Mouse (Mus musculus) intestine, embryonic 15.5 days (tissue): ENCODE measurements around the gene Actn1. TPM values are rescaled to one million over a fixed set of nuclear protein-coding genes. Genes with fewer than 3 reads are reported as not detected.

Experiments used
- ATAC-seq: fragments of 200-750 bp; cut with Nextera tagmentation; 2 replicates; pipeline ENCODE4 v1.8.0; 2017; ENCODE audit warnings: moderate TSS enrichment, moderate library complexity
- H3K27ac ChIP-seq: fragments of 300-500 bp; sonication (generic); 2 replicates; pipeline ENCODE4 v1.5.1; 2015; ENCODE audit warnings: mild to moderate bottlenecking, inconsistent platforms
- H3K27me3 ChIP-seq: fragments of 300-500 bp; sonication (generic); replicated peaks from 2 replicates; pipeline ENCODE4 v1.6.1; 2015; ENCODE audit warnings: inconsistent platforms
- H3K36me3 ChIP-seq: fragments of 300-500 bp; sonication (generic); 2 replicates; pipeline ENCODE4 v1.6.1; 2015; ENCODE audit warnings: inconsistent platforms
- H3K4me1 ChIP-seq: fragments of 300-500 bp; sonication (generic); replicated peaks from 2 replicates; pipeline ENCODE4 v1.6.1; 2015; ENCODE audit warnings: inconsistent platforms
- H3K4me2 ChIP-seq: fragments of 300-500 bp; sonication (generic); replicated peaks from 2 replicates; pipeline ENCODE4 v1.6.1; 2015; ENCODE audit warnings: mild to moderate bottlenecking, inconsistent platforms
- H3K4me3 ChIP-seq: fragments of 300-500 bp; sonication (generic); replicated peaks from 2 replicates; pipeline ENCODE4 v1.5.1; 2015; ENCODE audit warnings: inconsistent platforms
- H3K9ac ChIP-seq: fragments of 300-500 bp; sonication (generic); 2 replicates; pipeline ENCODE4 v1.6.1; 2015; ENCODE audit warnings: inconsistent platforms
- H3K9me3 ChIP-seq: fragments of 300-500 bp; sonication (generic); 2 replicates; pipeline ENCODE4 v1.6.1; 2016; ENCODE audit warnings: inconsistent platforms
- WGBS: fragments of 180-500 bp; shearing (Covaris S2); methylation state at CpG from one replicate; pipeline ENCODE4 v1.1.7; 2015; 5-methylcytosine and 5-hydroxymethylcytosine counted together
- polyA plus RNA-seq: library from polyadenylated mRNA; unstranded; fragments of >200 nt; fragmentation: Nextera tagmentation; extraction: Ambion mirVana; gene quantifications from 2 replicates; pipeline ENCODE4 v1.2.1, GENCODE M21; 2015

Actn1 gene
- polyA plus RNA-seq, 1 experiment from 2014 or later = 53.6 TPM

GRCm38 (mm10) chr12:80124211-80124610 lies 136.0 kb downstream of the Actn1 start:
- 58% methylated on average over 3 of the region's 3 CpGs for WGBS
- Histone ChIP-seq H3K36me3 (0 out of 2 replicates have a peak, but pooled peaks cover 4% of the 10 kb centered on the region), H3K9ac (no peak overlapping the region), H3K4me3 (no peak overlapping the region), H3K4me1 (peaks cover 45% of the 10 kb centered on the region), H3K9me3 (no peaks in the 10 kb centered on the region), H3K4me2 (no peak overlapping the region), H3K27ac (peak overlapping the region; percentile 90), H3K27me3 (no peaks in the 10 kb centered on the region)
- ATAC-seq = no peak

GRCm38 (mm10) chr12:80123227-80123803 lies 136.9 kb downstream of the Actn1 start:
- WGBS = 16% methylated on average over 4 of the region's 4 CpGs
- H3K4me2 ChIP-seq = peak overlapping the region; percentile 44
- H3K9me3 ChIP-seq = no peaks in the 10 kb centered on the region
- H3K4me3 ChIP-seq = no peak overlapping the region
- no peak overlapping the region; the same call in 1 of the 2 replicates for H3K9ac ChIP-seq
- no peaks in the 10 kb centered on the region for H3K27me3 ChIP-seq
- peak; percentile 74 for ATAC-seq
- peaks cover 45% of the 10 kb centered on the region for H3K4me1 ChIP-seq
- H3K36me3 ChIP-seq = 0 out of 2 replicates have a peak, but pooled peaks cover 4% of the 10 kb centered on the region
- peak overlapping the region; percentile 90 for H3K27ac ChIP-seq

DNA sequence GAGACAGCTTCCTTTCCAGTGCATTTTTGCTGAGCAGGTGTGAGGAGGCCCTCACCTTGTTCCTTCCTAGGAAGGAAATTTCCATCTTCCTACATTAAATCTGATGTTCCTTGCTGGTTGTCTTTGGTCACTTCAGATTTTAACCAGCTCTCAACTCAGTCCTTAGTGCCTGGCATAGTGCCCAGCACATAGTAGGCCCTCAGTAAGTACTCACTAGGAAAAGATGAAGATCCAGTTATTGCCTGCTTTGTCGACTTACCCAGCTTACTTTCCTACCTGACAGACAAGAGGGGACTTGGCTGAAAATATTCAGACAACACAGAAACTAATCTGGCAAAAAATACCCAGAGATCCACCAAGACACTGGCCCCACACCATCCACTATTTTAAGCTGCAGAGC lies 138.7 kb downstream of the Actn1 start:
- peaks cover 47% of the 10 kb centered on the region for H3K4me1 ChIP-seq
- no peak for ATAC-seq
- WGBS = 42% methylated on average over 1 of the region's 1 CpGs

DNA sequence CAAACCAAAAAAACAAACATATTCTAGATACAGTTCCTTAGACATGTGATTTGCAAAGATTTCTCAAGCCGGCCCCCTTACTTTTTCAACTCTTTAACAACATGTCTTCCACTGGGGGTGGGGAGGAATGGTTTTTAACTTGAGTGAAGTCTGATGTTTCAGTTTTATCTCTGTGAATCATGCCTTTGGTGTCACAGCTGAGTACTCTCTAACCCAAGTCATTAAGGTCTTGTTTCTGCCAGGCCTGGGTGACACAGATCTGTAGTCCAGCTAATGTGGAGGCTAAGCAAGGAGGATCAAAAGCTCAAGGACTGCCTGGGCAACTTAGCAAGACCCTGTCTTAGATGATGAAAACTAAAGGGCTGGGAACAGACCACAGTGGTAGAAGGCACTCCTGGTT lies 141.6 kb downstream of the Actn1 start:
- no peak overlapping the region for H3K9ac ChIP-seq
- H3K4me3 ChIP-seq = no peak overlapping the region
- no peaks in the 10 kb centered on the region for H3K27me3 ChIP-seq
- no peak for ATAC-seq
- 84% methylated on average over 1 of the region's 1 CpGs for WGBS
- 0 out of 2 replicates have a peak, but pooled peaks cover 4% of the 10 kb centered on the region for H3K36me3 ChIP-seq
- H3K9me3 ChIP-seq = no peaks in the 10 kb centered on the region
- H3K4me1 ChIP-seq = peaks cover 39% of the 10 kb centered on the region
- H3K4me2 ChIP-seq = no peak overlapping the region
- no peak overlapping the region for H3K27ac ChIP-seq

More for the DNA sequence above, 138.7 kb downstream of the Actn1 start:
- no peak overlapping the region for H3K4me2 ChIP-seq
- H3K27ac ChIP-seq = peak overlapping the region; percentile 90; the same call in 1 of the 2 replicates
- H3K9me3 ChIP-seq = no peaks in the 10 kb centered on the region
- no peak overlapping the region for H3K4me3 ChIP-seq
- no peaks in the 10 kb centered on the region for H3K27me3 ChIP-seq
- 0 out of 2 replicates have a peak, but pooled peaks cover 4% of the 10 kb centered on the region for H3K36me3 ChIP-seq
- H3K9ac ChIP-seq = no peak overlapping the region

Other genes starting within 250 kb of the Actn1 start
- gene Zfp36l1, start 147.4 kb downstream of the Actn1 start, polyA plus RNA-seq = 95.8 and 107 TPM in 2 replicates
- gene Dcaf5, start 176.2 kb upstream of the Actn1 start, polyA plus RNA-seq = 8.8 and 10.4 TPM in 2 replicates
- gene Exd2, start 202.7 kb upstream of the Actn1 start, polyA plus RNA-seq = 22.4 and 23.1 TPM in 2 replicates